ENCODE assay signal across 16 mouse cellular contexts in genomic region chr14:79028996-79029575, GRCm38 (mm10).
A peak's percentile ranks its signal among the peaks of the same experiment; 100 is the strongest.
DNase-seq lines count a peak whose midpoint lies in the region; ATAC-seq lines count a peak whose summit lies in the region.
"Had no signal": no experiment of that assay in that cellular context is flagged by ENCODE, and none has a peak within 500 bp of the region (broad histone marks: within the 10 kb centered on the region; RNA-seq: fewer than 3 reads in every experiment).

No protein-coding gene starts in this region.

- H3K36me3 ChIP-seq in kidney, embryonic 15.5 days: no peaks in the 10 kb centered on the region
- no peaks in the 10 kb centered on the region for H3K36me3 ChIP-seq in limb, embryonic 13.5 days
- H3K36me3 ChIP-seq: forebrain, embryonic 15.5 days; hindbrain, embryonic 10.5 days had no signal

- H3K27ac ChIP-seq in kidney, embryonic 15.5 days: peak overlapping the region; percentile 37; the same call in 1 of the 2 replicates
- H3K27ac ChIP-seq in limb, embryonic 13.5 days: peak overlapping the region; percentile 33; the same call in 1 of the 2 replicates
- H3K27ac ChIP-seq: forebrain, embryonic 15.5 days; hindbrain, embryonic 10.5 days; hindbrain, embryonic 14.5 days had no signal

- H3K27me3 ChIP-seq in kidney, embryonic 15.5 days: no peaks in the 10 kb centered on the region
- no peaks in the 10 kb centered on the region for H3K27me3 ChIP-seq in limb, embryonic 13.5 days
- H3K27me3 ChIP-seq: forebrain, embryonic 15.5 days; heart, embryonic 12.5 days had no signal

- DNase-seq in kidney, postnatal 36 days: no peak
- peak; percentile 28 for DNase-seq in layer of hippocampus, adult 9-11 months
- DNase-seq in layer of hippocampus, postnatal 10 days (ENCODE audit: low spot score in 2 of 2): no peak
- peak; percentile 41 for DNase-seq in brain, adult 2 months (ENCODE audit: low read depth, low spot score)
- DNase-seq in embryo, embryonic 9.5 days (ENCODE audit: extremely low spot score): no peak
- DNase-seq: adrenal gland, postnatal 10 days; cerebellum, adult 11-12 months; cerebellum, adult 9-10 months; cerebellum, postnatal 25 days; gastrocnemius, postnatal 10 days had no signal

- WGBS in kidney, embryonic 15.5 days: 69% methylated on average over 3 of the region's 3 CpGs
- 51% methylated on average over 3 of the region's 3 CpGs for WGBS in limb, embryonic 13.5 days

- H3K4me2 ChIP-seq in kidney, embryonic 15.5 days: no peak overlapping the region
- no peak overlapping the region for H3K4me2 ChIP-seq in limb, embryonic 13.5 days (replicated peaks)
- H3K4me2 ChIP-seq: forebrain, embryonic 15.5 days; heart, embryonic 12.5 days; hindbrain, embryonic 14.5 days had no signal

- ATAC-seq in kidney, embryonic 15.5 days (replicated peaks; ENCODE audit: low FRiP score): no peak
- ATAC-seq in limb, embryonic 13.5 days (ENCODE audit: low FRiP score, low read depth): no peak
- ATAC-seq: forebrain, embryonic 15.5 days had no signal

- H3K4me3 ChIP-seq in kidney, embryonic 15.5 days (replicated peaks): no peak overlapping the region
- H3K4me3 ChIP-seq in limb, embryonic 13.5 days: no peak overlapping the region
- H3K4me3 ChIP-seq: forebrain, embryonic 15.5 days; heart, embryonic 12.5 days; hindbrain, embryonic 10.5 days had no signal

- no peak overlapping the region for H3K9ac ChIP-seq in kidney, embryonic 15.5 days
- H3K9ac ChIP-seq in limb, embryonic 13.5 days: no peak overlapping the region
- H3K9ac ChIP-seq: forebrain, embryonic 15.5 days; heart, embryonic 12.5 days; hindbrain, embryonic 14.5 days had no signal

- peaks cover under 1% of the 10 kb centered on the region; the same call in 1 of the 2 replicates for H3K4me1 ChIP-seq in kidney, embryonic 15.5 days
- H3K4me1 ChIP-seq in limb, embryonic 13.5 days: peaks cover 17% of the 10 kb centered on the region
- H3K4me1 ChIP-seq: forebrain, embryonic 15.5 days had no signal

- H3K9me3 ChIP-seq in kidney, embryonic 15.5 days (replicated peaks): no peaks in the 10 kb centered on the region
- H3K9me3 ChIP-seq in limb, embryonic 13.5 days: no peaks in the 10 kb centered on the region
- H3K9me3 ChIP-seq: forebrain, embryonic 15.5 days; heart, embryonic 12.5 days; hindbrain, embryonic 10.5 days had no signal

Comparison
In these comparisons a context has a peak if more than half of its experiments do, and no peak if none do; other contexts are left out.
1. DNase-seq: peak in layer of hippocampus, adult 9-11 months (single experiment) and brain, adult 2 months (single experiment); none in kidney, postnatal 36 days (0 of 2), layer of hippocampus, postnatal 10 days (0 of 2) and embryo, embryonic 9.5 days (single experiment).